Mouse (Mus musculus) frontal cortex, postnatal 36 days (tissue): ENCODE results near the gene Odf3l1.

Experiments
- DNase-seq, 2 experiments: peaks; one replicate each; pipeline ENCODE4 v3.0.0; 2022; ENCODE audit warnings: low spot score in 2 of 2

The Odf3l1 gene

GRCm38 (mm10) chr9:56844644-56845043 is 19.8 kb downstream of the Odf3l1 start:
- DNase-seq = no peak

- peak; percentile 70 to 85 for DNase-seq
These were observed 20.7 kb downstream of the Odf3l1 start for GRCm38 (mm10) chr9:56843679-56844188.

GRCm38 (mm10) chr9:56842303-56842719 is 22.2 kb downstream of the Odf3l1 start:
- no peak for DNase-seq

- no peak for DNase-seq
These were observed 22.6 kb downstream of the Odf3l1 start for GRCm38 (mm10) chr9:56841864-56842263.

GRCm38 (mm10) chr9:56840721-56841120 is 23.8 kb downstream of the Odf3l1 start:
- DNase-seq = no peak

GRCm38 (mm10) chr9:56835152-56835551 is 29.3 kb downstream of the Odf3l1 start:
- no peak for DNase-seq

- peak; percentile 59 to 60 for DNase-seq
These were observed 31.6 kb downstream of the Odf3l1 start for GRCm38 (mm10) chr9:56832900-56833299.

- DNase-seq = no peak
These were observed 32.6 kb downstream of the Odf3l1 start for GRCm38 (mm10) chr9:56831904-56832303.

- peak; percentile 41 to 66 for DNase-seq
These were observed 34.3 kb downstream of the Odf3l1 start for GRCm38 (mm10) chr9:56830162-56830561.

GRCm38 (mm10) chr9:56828841-56829240 is 35.6 kb downstream of the Odf3l1 start:
- DNase-seq = no peak

GRCm38 (mm10) chr9:56828146-56828545 is 36.3 kb downstream of the Odf3l1 start:
- DNase-seq = no peak

- DNase-seq = no peak
These were observed 38.8 kb downstream of the Odf3l1 start for GRCm38 (mm10) chr9:56825476-56826213.

- no peak for DNase-seq
These were observed 39.6 kb downstream of the Odf3l1 start for GRCm38 (mm10) chr9:56824900-56825299.

GRCm38 (mm10) chr9:56810916-56811315 is 53.6 kb downstream of the Odf3l1 start:
- DNase-seq = no peak

- DNase-seq = no peak
These were observed 56.5 kb downstream of the Odf3l1 start for GRCm38 (mm10) chr9:56807990-56808389.

GRCm38 (mm10) chr9:56803146-56803545 is 61.3 kb downstream of the Odf3l1 start:
- DNase-seq = no peak
